Mouse (Mus musculus) kidney, adult 2 months (tissue): ENCODE data around the gene Zfp563.

ENCODE experiments used
- CTCF ChIP-seq: fragments of 200-500 bp; conservative IDR thresholded peaks from 2 replicates; pipeline ENCODE4 v1.5.1; 2011; ENCODE audit warnings: low read depth, mild to moderate bottlenecking, control low read depth, low read length, moderate library complexity, mixed read lengths; ENCODE audit not compliant: insufficient read depth, insufficient read length
- POLR2A ChIP-seq: fragments of 200-500 bp; IDR thresholded peaks from one replicate; pipeline ENCODE4 v1.6.1; 2011; ENCODE audit warnings: low read depth, low read length, control low read depth

- TF ChIP-seq POLR2A: no peak
- TF ChIP-seq CTCF: no peak
These were observed 8.3 kb downstream of the Zfp563 start for GRCm38 (mm10) chr17:33097396-33097795.
